Mouse (Mus musculus) midbrain, embryonic 12.5 days (tissue): ENCODE measurements around the gene Rtbdn. TPM values are rescaled to one million over a fixed set of nuclear protein-coding genes. Genes with fewer than 3 reads are reported as not detected.

Source experiments
- ATAC-seq: fragments of 200-750 bp; cut with Nextera tagmentation; 2 replicates; pipeline ENCODE4 v1.8.0; 2017; ENCODE audit warnings: low read depth, moderate TSS enrichment, moderate library complexity; ENCODE audit not compliant: low FRiP score
- H3K27ac ChIP-seq: fragments of 300-500 bp; sonication (generic); replicated peaks from 2 replicates; pipeline ENCODE4 v1.5.1; 2016; ENCODE audit warnings: mild to moderate bottlenecking
- H3K27me3 ChIP-seq: fragments of 300-500 bp; sonication (generic); 2 replicates; pipeline ENCODE4 v1.6.1; 2016; ENCODE audit warnings: mild to moderate bottlenecking
- H3K36me3 ChIP-seq: fragments of 300-500 bp; sonication (generic); 2 replicates; pipeline ENCODE4 v1.6.1; 2016
- H3K4me1 ChIP-seq: fragments of 300-500 bp; sonication (generic); 2 replicates; pipeline ENCODE4 v1.6.1; 2016
- H3K4me2 ChIP-seq: fragments of 300-500 bp; sonication (generic); replicated peaks from 2 replicates; pipeline ENCODE4 v1.6.1; 2016; ENCODE audit warnings: mild to moderate bottlenecking, moderate library complexity
- H3K4me3 ChIP-seq: fragments of 300-500 bp; sonication (generic); 2 replicates; pipeline ENCODE4 v1.5.1; 2016; ENCODE audit warnings: mild to moderate bottlenecking
- H3K9ac ChIP-seq: fragments of 300-500 bp; sonication (generic); replicated peaks from 2 replicates; pipeline ENCODE4 v1.6.1; 2016; ENCODE audit warnings: mild to moderate bottlenecking, moderate library complexity
- H3K9me3 ChIP-seq: fragments of 300-500 bp; sonication (generic); 2 replicates; pipeline ENCODE4 v1.6.1; 2016; ENCODE audit warnings: mild to moderate bottlenecking
- WGBS: fragments of 180-500 bp; shearing (Covaris S2); methylation state at CpG from one replicate; pipeline ENCODE4 v1.1.7; 2016; 5-methylcytosine and 5-hydroxymethylcytosine counted together
- polyA plus RNA-seq: library from polyadenylated mRNA; unstranded; fragments of >200 nt; fragmentation: Nextera tagmentation; extraction: Ambion mirVana; gene quantifications from 2 replicates; pipeline ENCODE4 v1.2.1, GENCODE M21; 2016

Rtbdn gene
- polyA plus RNA-seq, 1 experiment from 2014 or later = 1.3 TPM

DNA sequence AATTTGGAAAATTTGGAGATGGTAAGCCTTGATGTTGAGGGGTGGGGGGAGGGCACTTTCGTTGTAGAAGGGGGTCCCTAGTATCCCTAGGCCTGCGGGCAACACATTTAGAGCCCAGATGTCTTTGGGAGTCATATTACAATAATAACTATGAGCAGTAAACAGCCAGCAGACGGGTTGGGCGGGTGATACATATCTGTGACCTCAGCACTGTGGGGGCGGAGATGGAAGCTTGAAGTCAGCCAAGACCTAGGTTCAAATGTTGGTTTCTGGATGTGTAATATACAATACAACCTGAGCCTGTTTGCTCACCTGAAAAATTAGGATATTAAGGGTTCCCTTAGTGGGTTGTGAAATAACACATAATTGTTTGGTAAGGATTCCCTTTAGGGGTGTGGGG lies 36.8 kb upstream of the Rtbdn start:
- peaks cover 36% of the 10 kb centered on the region for H3K36me3 ChIP-seq
- WGBS = 95% methylated on average over 5 of the region's 5 CpGs
- H3K27ac ChIP-seq = no peak overlapping the region

GRCm38 (mm10) chr8:84910551-84910950 lies 36.2 kb upstream of the Rtbdn start:
- Histone ChIP-seq H3K36me3 (peaks cover 40% of the 10 kb centered on the region), H3K9ac (no peak overlapping the region), H3K27ac (no peak overlapping the region), H3K4me2 (no peak overlapping the region), H3K4me1 (peaks cover 18% of the 10 kb centered on the region), H3K4me3 (no peak overlapping the region), H3K9me3 (peaks cover 4% of the 10 kb centered on the region; the same call in 1 of the 2 replicates), H3K27me3 (peaks cover 71% of the 10 kb centered on the region)
- 89% methylated on average over 6 of the region's 6 CpGs for whole genome bisulfite sequencing
- ATAC-seq = no peak

More for the DNA sequence above, 36.8 kb upstream of the Rtbdn start:
- Histone ChIP-seq H3K27me3 (peaks cover 71% of the 10 kb centered on the region), H3K9ac (no peak overlapping the region), H3K4me1 (peaks cover 18% of the 10 kb centered on the region), H3K9me3 (peaks cover 4% of the 10 kb centered on the region; the same call in 1 of the 2 replicates), H3K4me2 (no peak overlapping the region), H3K4me3 (no peak overlapping the region)
- no peak for ATAC-seq

GRCm38 (mm10) chr8:84911854-84912253 lies 34.9 kb upstream of the Rtbdn start:
- Histone ChIP-seq H3K27me3 (peaks cover 84% of the 10 kb centered on the region), H3K4me3 (no peak overlapping the region), H3K9ac (no peak overlapping the region), H3K4me2 (no peak overlapping the region), H3K9me3 (peaks cover 4% of the 10 kb centered on the region; the same call in 1 of the 2 replicates), H3K27ac (no peak overlapping the region), H3K4me1 (peaks cover 18% of the 10 kb centered on the region), H3K36me3 (peaks cover 53% of the 10 kb centered on the region)
- 75% methylated on average over 9 of the region's 9 CpGs for WGBS
- no peak for ATAC-seq

GRCm38 (mm10) chr8:84912391-84912790 lies 34.4 kb upstream of the Rtbdn start:
- WGBS = 18% methylated on average over 27 of the region's 27 CpGs
- Histone ChIP-seq H3K4me3 (peak overlapping the region; percentile 31; the same call in 1 of the 2 replicates), H3K36me3 (peaks cover 57% of the 10 kb centered on the region), H3K4me2 (peak overlapping the region; percentile 54; the same call in 1 of the 2 replicates), H3K9me3 (peaks cover 4% of the 10 kb centered on the region; the same call in 1 of the 2 replicates), H3K9ac (peak overlapping the region; percentile 4; the same call in 1 of the 2 replicates), H3K27me3 (peaks cover 89% of the 10 kb centered on the region), H3K27ac (no peak overlapping the region), H3K4me1 (peaks cover 18% of the 10 kb centered on the region)
- no peak for ATAC-seq

- ATAC-seq = no peak
- peaks cover 63% of the 10 kb centered on the region for H3K36me3 ChIP-seq
Observed at GRCm38 (mm10) chr8:84912895-84913501, 33.8 kb upstream of the Rtbdn start.

GRCm38 (mm10) chr8:84913502-84913900 lies 33.3 kb upstream of the Rtbdn start:
- Histone ChIP-seq H3K36me3 (peaks cover 68% of the 10 kb centered on the region), H3K27ac (no peak overlapping the region), H3K9me3 (peaks cover 4% of the 10 kb centered on the region; the same call in 1 of the 2 replicates), H3K4me2 (peak overlapping the region; percentile 54), H3K4me1 (peaks cover 18% of the 10 kb centered on the region), H3K27me3 (peaks cover 100% of the 10 kb centered on the region), H3K4me3 (peak overlapping the region; percentile 31), H3K9ac (0 out of 2 replicates have a peak overlapping the region, but pooled peaks have one; percentile 4)
- 20% methylated on average over 9 of the region's 9 CpGs for WGBS
- ATAC-seq = no peak

More at GRCm38 (mm10) chr8:84912895-84913501, 33.8 kb upstream of the Rtbdn start:
- Histone ChIP-seq H3K27me3 (peaks cover 95% of the 10 kb centered on the region), H3K27ac (no peak overlapping the region), H3K4me3 (peak overlapping the region; percentile 31), H3K9ac (peak overlapping the region; percentile 4; the same call in 1 of the 2 replicates), H3K4me1 (peaks cover 18% of the 10 kb centered on the region), H3K9me3 (peaks cover 4% of the 10 kb centered on the region; the same call in 1 of the 2 replicates), H3K4me2 (peak overlapping the region; percentile 54)
- 2% methylated on average over 55 of the region's 55 CpGs for WGBS

GRCm38 (mm10) chr8:84913960-84914359 lies 32.8 kb upstream of the Rtbdn start:
- no peak for ATAC-seq
- no peak overlapping the region for H3K27ac ChIP-seq
- 27% methylated on average over 4 of the region's 4 CpGs for WGBS
- H3K9me3 ChIP-seq = peaks cover 4% of the 10 kb centered on the region; the same call in 1 of the 2 replicates
- no peak overlapping the region for H3K9ac ChIP-seq
- H3K36me3 ChIP-seq = peaks cover 71% of the 10 kb centered on the region
- no peak overlapping the region for H3K4me2 ChIP-seq
- no peak overlapping the region for H3K4me3 ChIP-seq
- peaks cover 100% of the 10 kb centered on the region for H3K27me3 ChIP-seq
- H3K4me1 ChIP-seq = peaks cover 13% of the 10 kb centered on the region

- WGBS = 85% methylated on average over 8 of the region's 8 CpGs
- Histone ChIP-seq H3K9ac (no peak overlapping the region), H3K4me3 (no peak overlapping the region), H3K9me3 (peaks cover 4% of the 10 kb centered on the region; the same call in 1 of the 2 replicates), H3K36me3 (peaks cover 82% of the 10 kb centered on the region), H3K4me1 (peaks cover 10% of the 10 kb centered on the region), H3K27ac (no peak overlapping the region), H3K27me3 (peaks cover 97% of the 10 kb centered on the region), H3K4me2 (no peak overlapping the region)
- ATAC-seq = no peak
Observed at GRCm38 (mm10) chr8:84915269-84915668, 31.5 kb upstream of the Rtbdn start.

- Histone ChIP-seq H3K4me1 (peaks cover 7% of the 10 kb centered on the region), H3K4me2 (no peak overlapping the region), H3K27ac (no peak overlapping the region), H3K36me3 (peaks cover 76% of the 10 kb centered on the region), H3K27me3 (peaks cover 77% of the 10 kb centered on the region), H3K4me3 (no peak overlapping the region), H3K9me3 (peaks cover 4% of the 10 kb centered on the region; the same call in 1 of the 2 replicates), H3K9ac (no peak overlapping the region)
- WGBS = 24% methylated on average over 20 of the region's 20 CpGs
- ATAC-seq = no peak
Observed at GRCm38 (mm10) chr8:84917781-84918180, 29.0 kb upstream of the Rtbdn start.

- H3K4me1 ChIP-seq = no peaks in the 10 kb centered on the region
- H3K27me3 ChIP-seq = peaks cover 69% of the 10 kb centered on the region
- H3K9ac ChIP-seq = no peak overlapping the region
- 92% methylated on average over 15 of the region's 15 CpGs for WGBS
- ATAC-seq = no peak
- no peak overlapping the region for H3K4me3 ChIP-seq
- peaks cover 4% of the 10 kb centered on the region; the same call in 1 of the 2 replicates for H3K9me3 ChIP-seq
- H3K4me2 ChIP-seq = no peak overlapping the region
- peaks cover 75% of the 10 kb centered on the region for H3K36me3 ChIP-seq
- H3K27ac ChIP-seq = no peak overlapping the region
Observed at GRCm38 (mm10) chr8:84918646-84919045, 28.1 kb upstream of the Rtbdn start.

DNA sequence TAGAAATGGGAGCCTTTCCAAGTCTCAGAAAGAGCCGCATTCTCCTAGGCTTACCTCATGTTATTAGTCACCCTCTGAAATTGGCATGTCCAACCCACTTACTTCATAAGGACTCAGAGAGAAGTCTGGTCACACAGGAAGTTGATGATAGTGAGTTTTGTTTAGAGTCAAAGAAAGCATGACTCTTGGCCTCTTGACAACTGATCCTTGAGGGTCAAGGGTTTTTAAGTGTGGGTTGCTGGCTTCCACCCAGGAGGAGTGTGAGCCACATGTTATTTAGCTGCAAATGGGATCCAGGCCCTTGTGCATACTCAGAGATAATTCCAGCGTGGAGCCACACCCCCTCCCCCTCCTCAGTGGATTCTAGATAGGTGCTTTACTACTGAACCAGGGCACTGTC lies 25.2 kb upstream of the Rtbdn start:
- no peak overlapping the region for H3K9ac ChIP-seq
- WGBS = 90% methylated on average over 2 of the region's 2 CpGs
- no peak overlapping the region for H3K27ac ChIP-seq
- H3K4me3 ChIP-seq = no peak overlapping the region
- no peak for ATAC-seq
- H3K4me1 ChIP-seq = no peaks in the 10 kb centered on the region
- H3K9me3 ChIP-seq = no peaks in the 10 kb centered on the region
- H3K4me2 ChIP-seq = no peak overlapping the region
- peaks cover 60% of the 10 kb centered on the region for H3K36me3 ChIP-seq
- H3K27me3 ChIP-seq = peaks cover 53% of the 10 kb centered on the region

DNA sequence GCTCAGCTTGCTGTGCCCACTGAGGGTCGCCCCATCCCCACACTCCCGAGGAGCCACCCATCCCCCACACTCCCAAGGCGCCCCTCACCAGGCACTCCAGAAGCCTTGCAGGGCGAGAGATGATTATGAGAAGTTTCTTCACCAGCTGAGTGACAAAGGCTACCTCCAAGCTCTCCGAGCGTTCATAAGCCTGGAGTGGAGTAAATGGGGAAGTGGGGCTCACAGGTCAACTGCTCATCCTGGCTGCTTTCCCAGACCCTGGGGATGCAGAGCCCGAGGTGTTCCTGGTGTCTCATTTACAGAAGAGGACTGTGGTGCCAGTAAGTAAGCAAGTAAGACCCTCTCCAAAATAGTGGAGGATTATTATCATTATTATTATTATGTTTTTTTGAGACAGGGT lies 21.2 kb upstream of the Rtbdn start:
- no peak for ATAC-seq
- no peak overlapping the region for H3K9ac ChIP-seq
- H3K4me1 ChIP-seq = peaks cover 13% of the 10 kb centered on the region
- no peak overlapping the region for H3K4me3 ChIP-seq
- H3K27ac ChIP-seq = no peak overlapping the region
- H3K9me3 ChIP-seq = no peaks in the 10 kb centered on the region
- H3K27me3 ChIP-seq = peaks cover 51% of the 10 kb centered on the region
- H3K4me2 ChIP-seq = no peak overlapping the region
- WGBS = 82% methylated on average over 7 of the region's 7 CpGs
- peaks cover 34% of the 10 kb centered on the region for H3K36me3 ChIP-seq
